Mouse (Mus musculus) neural tube, embryonic 13.5 days (tissue): ENCODE measurements around the gene Il3. TPM values are rescaled to one million over a fixed set of nuclear protein-coding genes. Genes with fewer than 3 reads are reported as not detected.
A peak's percentile ranks its signal among the peaks of the same experiment; 100 is the strongest.

ENCODE experiments used
- ATAC-seq: fragments of 200-750 bp; cut with Nextera tagmentation; 2 replicates; pipeline ENCODE4 v1.8.0; 2017; ENCODE audit warnings: low read depth, mild to moderate bottlenecking, moderate TSS enrichment, moderate library complexity
- H3K27ac ChIP-seq: fragments of 300-500 bp; sonication (generic); replicated peaks from 2 replicates; pipeline ENCODE4 v1.5.1; 2015; ENCODE audit warnings: moderate library complexity, mild to moderate bottlenecking, inconsistent platforms
- H3K27me3 ChIP-seq: fragments of 300-500 bp; sonication (generic); 2 replicates; pipeline ENCODE4 v1.6.1; 2015; ENCODE audit warnings: mild to moderate bottlenecking, inconsistent platforms
- H3K36me3 ChIP-seq: fragments of 300-500 bp; sonication (generic); 2 replicates; pipeline ENCODE4 v1.6.1; 2015; ENCODE audit warnings: mild to moderate bottlenecking, inconsistent platforms
- H3K4me1 ChIP-seq: fragments of 300-500 bp; sonication (generic); replicated peaks from 2 replicates; pipeline ENCODE4 v1.6.1; 2015; ENCODE audit warnings: inconsistent platforms
- H3K4me2 ChIP-seq: fragments of 300-500 bp; sonication (generic); 2 replicates; pipeline ENCODE4 v1.6.1; 2015; ENCODE audit warnings: inconsistent platforms, mild to moderate bottlenecking, moderate library complexity
- H3K4me3 ChIP-seq: fragments of 300-500 bp; sonication (generic); 2 replicates; pipeline ENCODE4 v1.5.1; 2015; ENCODE audit warnings: mild to moderate bottlenecking, inconsistent platforms
- H3K9ac ChIP-seq: fragments of 300-500 bp; sonication (generic); 2 replicates; pipeline ENCODE4 v1.6.1; 2015; ENCODE audit warnings: moderate library complexity, mild to moderate bottlenecking, inconsistent platforms
- H3K9me3 ChIP-seq: fragments of 300-500 bp; sonication (generic); 2 replicates; pipeline ENCODE4 v1.6.1; 2016; ENCODE audit warnings: inconsistent platforms
- WGBS: fragments of 180-500 bp; shearing (Covaris S2); methylation state at CpG from one replicate; pipeline ENCODE4 v1.1.7; 2015; 5-methylcytosine and 5-hydroxymethylcytosine counted together
- polyA plus RNA-seq: library from polyadenylated mRNA; unstranded; fragments of >200 nt; fragmentation: Nextera tagmentation; extraction: Ambion mirVana; gene quantifications from 2 replicates; pipeline ENCODE4 v1.2.1, GENCODE M21; 2015

Il3 gene
- not detected in 2 replicates for polyA plus RNA-seq

DNA sequence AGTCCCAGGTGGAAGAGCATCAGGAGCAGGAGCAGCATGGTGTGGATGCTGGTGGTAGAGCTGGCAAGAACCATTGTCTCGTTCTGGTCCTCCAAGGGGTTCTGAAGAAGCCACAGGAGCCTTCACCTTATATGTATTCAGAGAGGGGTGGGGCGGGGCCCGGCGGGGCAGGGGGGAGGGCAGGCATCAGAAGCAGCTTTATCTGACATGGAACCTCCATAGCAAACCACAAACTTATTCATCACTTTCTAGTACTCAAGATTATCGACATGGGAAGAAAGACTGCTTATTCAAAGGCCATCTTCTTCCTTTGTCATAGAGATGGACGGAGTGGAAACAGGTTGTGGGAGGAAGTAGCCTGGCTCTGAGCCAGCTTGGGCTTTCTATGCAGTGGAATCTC, at the start of gene Il3:
Gene Il3, minus strand, starts transcription at position 101 of the 400 bp plus-strand sequence.
- Histone ChIP-seq H3K27ac (no peak within 1 kb of the TSS), H3K36me3 (no peaks in the 10 kb centered on the region), H3K9ac (no peak within 1 kb of the TSS), H3K9me3 (no peaks in the 10 kb centered on the region), H3K27me3 (no peaks in the 10 kb centered on the region), H3K4me2 (no peak within 1 kb of the TSS), H3K4me1 (no peaks in the 10 kb centered on the region), H3K4me3 (no peak within 1 kb of the TSS)
- 79% methylated on average over 6 of the region's 6 CpGs for WGBS
- ATAC-seq = no peak

GRCm38 (mm10) chr11:54315336-54315735, 48.3 kb upstream of the Il3 start:
- Histone ChIP-seq H3K27ac (no peak overlapping the region), H3K9ac (no peak overlapping the region), H3K9me3 (no peaks in the 10 kb centered on the region), H3K4me1 (peaks cover 47% of the 10 kb centered on the region), H3K27me3 (no peaks in the 10 kb centered on the region), H3K36me3 (peaks cover 6% of the 10 kb centered on the region), H3K4me2 (no peak overlapping the region), H3K4me3 (no peak overlapping the region)
- no peak for ATAC-seq
- 85% methylated on average over 5 of the region's 5 CpGs for WGBS

- 0 out of 2 replicates have a peak overlapping the region, but pooled peaks have one; percentile 0 for H3K9ac ChIP-seq
- H3K27ac ChIP-seq = no peak overlapping the region
- H3K27me3 ChIP-seq = no peaks in the 10 kb centered on the region
- H3K4me1 ChIP-seq = peaks cover 47% of the 10 kb centered on the region
- WGBS = 13% methylated on average over 3 of the region's 3 CpGs
- no peak for ATAC-seq
- H3K9me3 ChIP-seq = no peaks in the 10 kb centered on the region
- H3K36me3 ChIP-seq = no peaks in the 10 kb centered on the region; the same call in 1 of the 2 replicates
- H3K4me2 ChIP-seq = no peak overlapping the region
- no peak overlapping the region for H3K4me3 ChIP-seq
Measured at GRCm38 (mm10) chr11:54314740-54315139, 47.7 kb upstream of the Il3 start.

DNA sequence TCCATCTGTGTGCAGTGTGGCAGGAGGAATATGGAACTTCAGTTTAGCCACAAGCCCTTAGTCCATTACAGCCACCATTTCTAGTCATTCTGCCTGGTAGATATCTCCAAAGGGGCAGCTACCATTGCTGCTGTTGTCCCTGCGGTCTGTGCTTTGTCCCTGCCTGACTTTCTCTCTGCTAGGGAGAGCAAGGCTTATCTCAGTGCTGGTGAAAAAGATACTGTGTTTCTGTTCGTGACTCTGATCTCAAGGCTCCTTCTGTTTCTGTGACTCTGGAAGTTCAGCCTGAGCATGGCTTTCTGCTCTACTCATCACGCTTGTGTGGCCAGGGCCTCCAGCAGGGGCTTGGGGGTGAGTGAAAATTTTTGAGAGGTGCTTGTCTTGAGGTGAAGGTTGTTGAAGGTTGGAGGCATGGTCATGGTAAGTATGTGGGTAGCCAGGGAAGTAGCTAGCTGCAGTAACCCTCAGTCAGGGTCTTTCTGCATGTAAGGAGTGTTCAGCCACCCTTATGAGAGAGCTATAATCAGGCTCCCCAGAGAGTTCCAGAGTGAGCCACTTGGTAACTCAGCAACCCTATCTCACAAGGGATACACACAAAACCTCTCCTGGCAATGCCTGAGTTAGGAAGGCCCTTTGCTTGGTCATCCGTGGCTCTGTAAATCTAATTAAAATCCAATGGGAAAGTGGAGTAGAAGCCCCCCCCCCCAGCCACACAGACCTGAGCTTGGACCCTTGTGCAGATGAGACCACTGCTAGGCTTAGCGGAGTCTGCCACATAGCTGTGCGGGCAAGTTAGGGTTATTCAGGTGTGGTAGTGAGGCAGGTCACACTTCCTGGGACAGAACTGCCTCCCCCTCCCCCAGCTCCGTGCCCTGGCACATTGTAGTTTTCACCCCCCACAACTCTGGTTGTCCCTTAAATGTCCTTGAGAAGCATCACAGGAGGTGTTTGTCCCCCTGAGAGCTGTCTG, 46.6 kb upstream of the Il3 start:
- WGBS = 71% methylated on average over 7 of the region's 7 CpGs

GRCm38 (mm10) chr11:54312603-54313002, 45.5 kb upstream of the Il3 start:
- peaks cover 51% of the 10 kb centered on the region for H3K4me1 ChIP-seq

More for the DNA sequence above, 46.6 kb upstream of the Il3 start:
- no peaks in the 10 kb centered on the region for H3K9me3 ChIP-seq
- H3K9ac ChIP-seq = no peak overlapping the region
- no peak overlapping the region for H3K4me2 ChIP-seq
- H3K27ac ChIP-seq = peak overlapping the region; percentile 61; the same call in 1 of the 2 replicates
- no peaks in the 10 kb centered on the region for H3K27me3 ChIP-seq
- peaks cover 47% of the 10 kb centered on the region for H3K4me1 ChIP-seq
- ATAC-seq = 0 out of 2 replicates have a peak, but pooled peaks have one; percentile 32
- no peak overlapping the region for H3K4me3 ChIP-seq
- no peaks in the 10 kb centered on the region for H3K36me3 ChIP-seq

DNA sequence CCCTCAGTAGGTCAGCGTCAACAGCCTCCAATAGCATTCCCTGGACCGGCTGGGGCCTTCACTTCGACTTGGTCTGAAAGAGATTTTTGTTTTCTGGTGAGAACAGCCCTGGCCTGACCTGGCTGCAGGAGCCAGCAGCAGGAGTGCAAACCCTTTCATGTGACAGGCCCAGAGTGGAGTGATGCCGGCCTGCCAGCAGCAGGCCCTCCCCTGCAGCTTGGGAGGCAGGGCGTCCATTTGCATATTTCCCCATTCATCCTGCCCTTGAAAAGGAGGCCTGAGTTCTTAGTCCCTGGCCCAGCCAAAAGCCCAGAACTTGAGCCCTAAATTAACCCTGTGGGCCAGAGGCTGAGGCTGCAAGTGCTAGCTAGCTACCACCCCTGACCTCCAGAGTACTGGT, 44.9 kb upstream of the Il3 start:
- H3K4me1 ChIP-seq = peaks cover 56% of the 10 kb centered on the region
- peak; percentile 32; the same call in 1 of the 2 replicates for ATAC-seq
- 3% methylated on average over 5 of the region's 5 CpGs for WGBS
- H3K27me3 ChIP-seq = no peaks in the 10 kb centered on the region
- no peaks in the 10 kb centered on the region for H3K36me3 ChIP-seq
- no peak overlapping the region for H3K4me3 ChIP-seq
- H3K9ac ChIP-seq = peak overlapping the region; percentile 49; the same call in 1 of the 2 replicates
- H3K4me2 ChIP-seq = no peak overlapping the region
- no peaks in the 10 kb centered on the region for H3K9me3 ChIP-seq
- peak overlapping the region; percentile 61 for H3K27ac ChIP-seq

More at GRCm38 (mm10) chr11:54312603-54313002, 45.5 kb upstream of the Il3 start:
- Histone ChIP-seq H3K4me3 (no peak overlapping the region), H3K36me3 (no peaks in the 10 kb centered on the region), H3K9me3 (no peaks in the 10 kb centered on the region), H3K4me2 (no peak overlapping the region), H3K27me3 (no peaks in the 10 kb centered on the region), H3K9ac (0 out of 2 replicates have a peak overlapping the region, but pooled peaks have one; percentile 1), H3K27ac (peak overlapping the region; percentile 61; the same call in 1 of the 2 replicates)
- 24% methylated on average over 1 of the region's 1 CpGs for WGBS
- ATAC-seq = no peak

DNA sequence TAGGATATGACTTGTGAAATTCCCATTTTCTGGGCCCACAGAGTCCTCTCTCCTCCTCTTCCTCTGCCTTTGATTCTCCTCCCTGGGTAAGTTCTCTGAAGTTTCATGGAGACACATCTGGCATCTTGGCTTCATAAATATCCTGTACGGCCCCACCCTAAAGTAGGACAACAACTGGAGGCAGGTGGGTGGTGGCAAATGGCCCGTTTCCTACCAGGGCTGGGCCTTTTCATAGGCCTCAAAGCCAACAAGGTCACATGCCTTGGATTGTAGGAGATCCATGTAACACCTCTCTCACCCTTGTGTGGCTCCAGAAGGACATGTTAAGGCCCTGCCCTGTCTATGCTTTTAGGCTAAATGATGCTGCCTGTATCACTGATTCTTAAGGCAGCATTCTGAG, 43.5 kb upstream of the Il3 start:
- H3K4me1 ChIP-seq = peaks cover 71% of the 10 kb centered on the region

DNA sequence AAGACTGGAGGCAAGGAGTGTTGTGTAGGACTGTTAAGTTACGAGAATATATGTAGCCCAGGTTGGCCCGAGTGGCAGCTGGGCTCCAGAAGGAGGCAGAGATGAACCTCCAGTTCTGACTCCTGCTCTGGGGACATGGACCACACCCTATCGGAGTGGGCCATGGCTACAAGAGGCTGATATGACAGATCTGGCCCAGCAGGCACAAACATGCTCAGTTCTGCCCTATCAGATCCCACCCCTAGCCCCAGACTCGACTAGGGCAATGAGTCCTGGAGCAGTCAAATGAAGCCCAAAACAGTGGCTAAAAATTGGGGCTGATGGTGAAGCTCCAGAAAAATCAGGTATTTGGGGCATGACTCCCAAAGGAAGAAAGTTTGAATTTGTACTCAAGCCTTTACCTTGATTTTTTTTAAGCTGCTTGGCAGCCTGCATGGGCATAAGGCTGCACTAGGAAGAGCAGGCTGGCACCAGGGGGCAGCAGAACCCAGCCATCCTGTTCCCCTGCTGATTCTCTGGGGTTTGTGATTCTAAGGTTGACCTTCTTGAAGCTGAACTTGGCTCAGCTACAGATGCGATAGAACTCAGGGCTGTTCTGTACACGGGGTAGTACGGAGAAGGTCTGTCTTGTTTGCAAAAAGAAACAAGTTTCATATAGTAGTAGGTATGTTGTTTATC, 40.2 kb upstream of the Il3 start:
- Histone ChIP-seq H3K4me1 (peaks cover 67% of the 10 kb centered on the region), H3K4me2 (peak overlapping the region; percentile 76; the same call in 1 of the 2 replicates), H3K9ac (no peak overlapping the region), H3K4me3 (no peak overlapping the region), H3K27me3 (no peaks in the 10 kb centered on the region), H3K36me3 (no peaks in the 10 kb centered on the region), H3K9me3 (no peaks in the 10 kb centered on the region), H3K27ac (no peak overlapping the region)
- WGBS = 79% methylated on average over 7 of the region's 7 CpGs
- no peak for ATAC-seq

More for the DNA sequence above, 43.5 kb upstream of the Il3 start:
- no peaks in the 10 kb centered on the region for H3K36me3 ChIP-seq
- no peak overlapping the region for H3K4me2 ChIP-seq
- no peaks in the 10 kb centered on the region for H3K27me3 ChIP-seq
- no peak overlapping the region for H3K4me3 ChIP-seq
- ATAC-seq = no peak
- H3K9me3 ChIP-seq = no peaks in the 10 kb centered on the region
- 81% methylated on average over 2 of the region's 2 CpGs for WGBS
- H3K27ac ChIP-seq = no peak overlapping the region
- H3K9ac ChIP-seq = no peak overlapping the region

GRCm38 (mm10) chr11:54305331-54305730, 38.3 kb upstream of the Il3 start:
- Histone ChIP-seq H3K4me3 (peak overlapping the region; percentile 75), H3K9me3 (no peaks in the 10 kb centered on the region), H3K9ac (peak overlapping the region; percentile 95), H3K27ac (no peak overlapping the region), H3K36me3 (no peaks in the 10 kb centered on the region), H3K27me3 (no peaks in the 10 kb centered on the region), H3K4me1 (peaks cover 52% of the 10 kb centered on the region), H3K4me2 (peak overlapping the region; percentile 76)
- no peak for ATAC-seq
- WGBS = 76% methylated on average over 3 of the region's 3 CpGs

GRCm38 (mm10) chr11:54304471-54304873, 37.4 kb upstream of the Il3 start:
- Histone ChIP-seq H3K4me3 (peak overlapping the region; percentile 75), H3K36me3 (no peaks in the 10 kb centered on the region), H3K9ac (peak overlapping the region; percentile 95), H3K27ac (peak overlapping the region; percentile 89), H3K4me1 (peaks cover 52% of the 10 kb centered on the region), H3K4me2 (peak overlapping the region; percentile 76), H3K27me3 (no peaks in the 10 kb centered on the region), H3K9me3 (no peaks in the 10 kb centered on the region)
- ATAC-seq = peak; percentile 20; the same call in 1 of the 2 replicates
- WGBS = 3% methylated on average over 7 of the region's 7 CpGs

GRCm38 (mm10) chr11:54303728-54304470, 36.8 kb upstream of the Il3 start, which contains the start of gene Acsl6:
TSS of gene Acsl6 (plus strand) at chr11:54303798.
- H3K9ac ChIP-seq = peak within 1 kb of the TSS; percentile 95
- no peaks in the 10 kb centered on the region for H3K27me3 ChIP-seq
- peaks cover 4% of the 10 kb centered on the region; the same call in 1 of the 2 replicates for H3K9me3 ChIP-seq
- peaks cover 52% of the 10 kb centered on the region for H3K4me1 ChIP-seq
- WGBS = under 1% methylated on average over 55 of the region's 59 CpGs
- peak within 1 kb of the TSS; percentile 76 for H3K4me2 ChIP-seq
- H3K4me3 ChIP-seq = peak within 1 kb of the TSS; percentile 75
- H3K36me3 ChIP-seq = no peaks in the 10 kb centered on the region
- peak; percentile 84 for ATAC-seq
- H3K27ac ChIP-seq = peak within 1 kb of the TSS; percentile 89
